Mouse (Mus musculus): Measurements from ENCODE around the gene Olfr71.

Gene Olfr71

GRCm38 (mm10) chr4:43711821-43712220 lies 1.8 kb upstream of the Olfr71 start:
- DNase-seq (ENCODE audit: low spot score) = peak; percentile 61

DNA sequence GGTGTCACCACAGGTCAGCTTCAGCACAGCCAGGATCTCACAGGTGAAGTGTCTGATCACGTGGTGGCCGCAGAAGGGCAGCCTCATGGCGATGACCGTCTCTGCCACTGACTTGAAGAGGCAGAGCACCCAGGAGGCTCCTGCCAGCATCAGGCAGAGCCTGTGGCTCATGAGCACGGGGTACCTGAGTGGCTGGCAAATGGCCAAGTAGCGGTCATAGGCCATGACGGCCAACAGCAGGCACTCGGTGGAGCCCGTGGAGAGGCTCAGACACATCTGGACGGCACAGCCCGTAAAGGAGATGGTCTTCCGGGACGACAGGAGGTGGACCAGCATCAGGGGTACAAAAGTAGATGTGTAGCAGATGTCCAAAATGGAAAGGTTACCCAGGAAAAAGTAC lies 4.1 kb downstream of the Olfr71 start:
- DNase-seq (ENCODE audit: low spot score) = no peak

- DNase-seq (ENCODE audit: low spot score) = no peak
Measured at GRCm38 (mm10) chr4:43703851-43704250, 6.2 kb downstream of the Olfr71 start.

GRCm38 (mm10) chr4:43703439-43703838 lies 6.6 kb downstream of the Olfr71 start:
- no peak for DNase-seq (ENCODE audit: low spot score)

DNA sequence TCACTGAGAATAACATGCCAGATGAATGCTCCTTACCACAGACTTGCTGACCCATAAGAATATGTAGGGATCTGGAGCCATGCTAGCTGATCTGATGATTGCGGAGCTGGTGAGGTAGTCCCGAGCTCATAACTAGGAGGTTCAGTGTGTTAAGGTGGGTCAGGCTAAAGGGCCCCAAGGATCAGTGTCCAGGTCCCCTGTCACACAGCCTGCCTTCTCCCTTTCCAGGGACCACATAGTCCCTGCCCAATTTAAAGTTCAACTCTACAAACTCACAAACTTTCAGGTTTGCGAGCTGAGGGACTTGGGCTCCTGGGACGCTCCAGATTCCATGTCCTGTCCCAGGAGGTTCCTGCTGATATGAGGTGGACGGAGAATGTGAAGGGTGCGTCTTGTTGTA lies 9.3 kb downstream of the Olfr71 start, which contains the start of gene Olfr70:
Olfr70 (minus strand) TSS at position 101 of the 400 bp plus-strand sequence.
- DNase-seq (ENCODE audit: low spot score) = no peak

DNA sequence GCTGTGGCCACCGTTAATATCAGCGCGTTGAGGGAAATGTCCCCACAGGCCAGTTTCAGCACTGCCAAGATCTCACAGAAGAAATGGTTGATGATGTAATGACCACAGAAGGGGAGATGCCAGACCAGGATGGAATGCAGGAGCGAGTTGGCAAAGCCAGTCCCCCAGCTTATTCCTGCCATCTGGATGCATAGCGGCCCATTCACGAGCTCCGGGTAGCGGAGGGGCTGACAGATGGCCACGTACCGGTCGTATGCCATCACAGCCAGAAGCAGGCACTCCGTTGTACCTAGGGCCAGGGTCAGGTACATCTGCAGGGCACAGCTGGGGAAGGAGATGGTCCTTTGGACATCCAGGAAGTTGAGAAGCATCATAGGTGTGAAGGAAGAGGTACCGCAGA lies 13.5 kb downstream of the Olfr71 start:
- DNase-seq (ENCODE audit: low spot score) = no peak

DNA sequence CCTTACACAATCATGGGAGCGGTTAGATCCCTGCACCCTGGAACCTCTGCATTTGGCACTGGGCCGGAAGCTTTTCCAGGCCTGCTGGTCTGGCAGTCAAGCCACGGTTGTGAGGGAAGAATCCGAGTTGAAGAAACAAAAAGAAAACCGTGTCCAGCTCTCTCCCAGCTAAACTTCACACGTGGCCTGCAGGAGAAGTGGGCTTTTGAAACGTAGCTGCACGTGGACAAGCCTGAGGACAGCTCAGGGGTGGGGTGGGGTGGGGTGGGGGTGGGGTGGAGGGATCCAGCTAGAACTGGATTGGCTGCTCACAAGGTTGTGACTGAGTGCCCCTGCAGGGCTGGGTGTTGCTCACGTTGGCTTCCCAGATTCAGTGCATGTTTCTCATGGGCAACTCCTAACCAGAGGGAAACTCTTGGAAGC lies 14.8 kb downstream of the Olfr71 start:
- no peak for DNase-seq (ENCODE audit: low spot score)

GRCm38 (mm10) chr4:43694439-43695248 lies 15.4 kb downstream of the Olfr71 start:
- DNase-seq (ENCODE audit: low spot score) = no peak

DNA sequence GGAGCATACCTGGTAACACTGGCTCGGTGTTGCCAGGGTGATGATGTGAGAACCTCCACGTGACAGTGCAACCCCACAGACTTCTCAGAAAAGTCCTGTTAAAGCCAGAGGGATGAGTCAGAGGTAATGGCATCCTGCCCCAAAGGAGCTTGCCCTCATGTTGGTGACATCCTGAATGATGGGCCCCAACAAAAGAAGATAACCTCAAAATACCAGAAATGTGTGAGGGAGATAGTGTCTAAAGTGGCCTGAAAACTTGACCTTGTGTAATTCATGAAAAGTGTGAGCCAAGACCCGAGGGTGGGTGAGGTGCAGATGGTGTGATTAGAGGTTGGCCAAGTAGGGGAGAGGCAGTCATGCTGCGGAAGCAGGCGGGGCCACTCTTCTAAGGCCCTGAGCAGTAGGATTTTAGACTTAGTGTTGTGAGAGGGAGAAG lies 16.2 kb downstream of the Olfr71 start:
- no peak for DNase-seq (ENCODE audit: low spot score)

DNA sequence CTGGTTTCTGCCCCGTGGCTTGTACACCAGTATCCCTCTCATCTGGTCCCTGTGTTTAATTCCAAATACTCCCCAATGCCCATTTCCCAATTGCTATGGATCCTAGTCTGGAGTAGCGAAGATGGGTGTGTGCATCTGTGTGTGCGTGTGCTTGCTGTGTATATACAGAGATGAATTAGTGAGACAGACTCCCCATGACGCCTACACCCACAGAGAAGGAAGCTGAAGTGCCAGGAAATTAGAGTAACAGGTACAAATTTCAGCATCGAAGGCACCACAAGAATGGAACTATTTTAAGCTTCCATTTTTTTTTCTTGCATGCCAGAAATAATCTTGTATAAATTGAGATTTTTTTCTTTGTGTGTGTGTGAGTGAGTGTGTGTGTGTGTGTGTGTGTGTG lies 19.0 kb downstream of the Olfr71 start:
- no peak for DNase-seq (ENCODE audit: low spot score)

DNA sequence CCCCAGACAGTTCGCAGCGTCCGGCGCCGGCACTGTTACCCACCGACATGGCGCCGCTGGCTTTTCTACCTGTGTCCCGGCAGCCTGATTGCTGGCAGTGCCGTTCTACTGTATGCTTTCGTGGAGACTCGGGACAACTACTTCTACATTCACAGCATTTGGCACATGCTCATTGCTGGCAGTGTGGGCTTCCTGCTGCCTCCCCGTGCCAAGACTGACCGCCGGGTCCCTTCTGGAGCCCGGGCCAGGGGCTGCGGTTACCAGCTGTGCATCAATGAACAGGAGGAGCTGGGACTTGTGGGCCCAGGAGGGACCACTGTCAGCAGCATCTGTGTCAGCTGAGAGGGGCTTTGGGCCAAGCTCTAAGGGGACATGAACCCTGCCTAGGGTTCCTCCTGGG lies 20.0 kb downstream of the Olfr71 start:
- DNase-seq (ENCODE audit: low spot score) = no peak

GRCm38 (mm10) chr4:43679416-43680043 lies 30.5 kb downstream of the Olfr71 start:
- DNase-seq (ENCODE audit: low spot score) = no peak

DNA sequence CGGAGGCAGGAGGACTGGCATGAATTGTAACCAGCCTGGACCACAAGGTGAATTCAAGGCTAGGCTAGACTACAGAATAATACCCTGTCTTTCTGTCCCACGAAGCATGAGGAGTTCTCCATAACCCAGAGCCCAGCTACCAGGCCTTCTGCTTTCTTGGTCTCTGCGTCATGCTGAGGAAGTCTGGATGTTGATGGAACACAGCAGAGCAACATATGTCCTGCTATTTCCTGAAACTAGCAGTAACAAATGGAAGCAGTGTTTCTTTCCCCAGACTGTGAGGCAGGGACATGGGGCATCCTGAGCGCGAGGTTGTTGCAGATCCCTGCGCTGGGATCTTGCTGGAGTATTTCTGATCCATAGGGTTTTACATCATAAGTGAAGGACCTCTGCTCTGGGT lies 31.5 kb downstream of the Olfr71 start:
- no peak for DNase-seq (ENCODE audit: low spot score)

GRCm38 (mm10) chr4:43675608-43676007 lies 34.4 kb downstream of the Olfr71 start:
- no peak for DNase-seq (ENCODE audit: low spot score)

DNA sequence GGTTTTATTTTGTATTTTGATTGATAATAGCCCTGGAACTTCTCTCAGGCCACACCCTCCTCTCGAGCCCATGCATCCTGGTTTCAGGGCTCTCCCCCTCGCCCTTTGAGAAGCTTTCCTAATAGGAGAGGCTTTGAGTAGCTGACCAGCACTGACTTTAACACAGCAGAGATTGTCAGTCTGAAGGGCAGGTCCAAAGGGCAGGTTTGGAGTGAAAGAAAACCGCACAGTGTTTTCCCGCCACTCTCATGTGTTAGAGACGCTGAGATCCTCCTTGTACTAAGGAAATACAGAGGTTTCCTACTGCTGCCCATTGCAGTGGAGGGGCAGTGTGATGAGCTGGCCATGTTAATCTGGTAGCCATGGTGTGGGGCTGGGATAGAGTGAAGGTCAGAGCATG lies 35.1 kb downstream of the Olfr71 start:
- DNase-seq (ENCODE audit: low spot score) = no peak

DNA sequence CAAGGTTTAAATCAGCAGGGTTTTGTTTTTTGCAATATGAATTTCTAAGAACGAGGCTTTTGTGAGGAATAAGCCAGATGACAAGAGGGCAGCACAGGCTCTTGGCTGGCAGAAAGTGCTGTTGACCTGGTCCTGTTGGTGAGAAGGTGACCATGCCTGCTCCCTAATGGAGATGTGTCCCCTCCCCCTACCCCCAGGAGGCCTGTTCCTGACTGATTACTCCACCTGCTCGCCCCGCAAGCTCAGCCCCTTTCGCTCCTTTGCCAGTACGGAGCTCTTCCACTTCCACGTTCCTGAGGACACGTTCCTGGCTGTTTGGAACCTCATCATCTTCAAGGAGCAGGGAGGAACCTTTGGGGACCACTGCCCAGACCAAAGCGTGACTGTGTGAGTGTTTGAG lies 36.4 kb downstream of the Olfr71 start:
- DNase-seq (ENCODE audit: low spot score) = no peak

- peak; percentile 67 for DNase-seq (ENCODE audit: low spot score)
Measured at GRCm38 (mm10) chr4:43672070-43672469, 38.0 kb downstream of the Olfr71 start.

DNA sequence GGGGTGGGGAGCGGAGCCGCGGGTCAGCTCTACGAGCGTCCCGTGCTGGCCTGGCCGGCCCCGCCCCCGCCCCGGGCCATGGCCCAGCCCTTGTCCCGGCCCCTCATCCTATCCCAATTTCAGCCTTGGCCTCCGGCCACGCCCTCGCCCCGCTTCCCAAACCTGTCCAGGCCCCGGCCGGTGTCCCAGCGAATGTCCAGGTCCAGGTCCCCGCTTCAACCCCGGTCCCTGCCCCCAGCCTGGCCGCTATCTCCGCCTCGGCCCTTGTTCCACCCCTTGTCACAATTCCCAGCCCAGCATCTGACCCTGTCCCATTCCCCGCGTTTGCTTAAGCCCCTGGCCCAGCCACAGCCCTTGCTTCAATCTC lies 40.6 kb downstream of the Olfr71 start:
- peak; percentile 8 for DNase-seq (ENCODE audit: low spot score)

GRCm38 (mm10) chr4:43668782-43669427 lies 41.1 kb downstream of the Olfr71 start, which contains the start of the genes Tmem8b and Fam221b:
Gene Tmem8b (plus strand): TSS chr4:43668971.
Gene Fam221b (minus strand): TSS chr4:43669145.
- DNase-seq (ENCODE audit: low spot score) = peak; percentile 85

- no peak for DNase-seq (ENCODE audit: low spot score)
Measured at GRCm38 (mm10) chr4:43666412-43666811, 43.6 kb downstream of the Olfr71 start.

- no peak for DNase-seq (ENCODE audit: low spot score)
Measured at GRCm38 (mm10) chr4:43657146-43657545, 52.9 kb downstream of the Olfr71 start.

- DNase-seq (ENCODE audit: low spot score) = peak; percentile 94
Measured at GRCm38 (mm10) chr4:43656339-43657109, 53.5 kb downstream of the Olfr71 start, which contains the start of gene Hint2. Gene Hint2 (minus strand): TSS chr4:43656466.
